Mouse (Mus musculus) gastrocnemius, adult 2 months (tissue): ENCODE data around the gene Mfsd12. TPM values are rescaled to one million over a fixed set of nuclear protein-coding genes. Genes with fewer than 3 reads are reported as not detected.

ENCODE experiments used
- DNase-seq: peaks from one replicate; pipeline ENCODE4 v3.0.0; 2022
- H3K27ac ChIP-seq: fragments of 200-600 bp; 2 replicates; pipeline ENCODE4 v1.8.1; 2022; ENCODE audit warnings: mild to moderate bottlenecking
- H3K4me3 ChIP-seq: fragments of 200-600 bp; 2 replicates; pipeline ENCODE4 v1.8.1; 2022; ENCODE audit warnings: mild to moderate bottlenecking, moderate library complexity
- CTCF ChIP-seq: fragments of 200-600 bp; IDR thresholded peaks from 2 replicates; pipeline ENCODE4 v1.8.1; 2022; ENCODE audit warnings: antibody characterized with exemption, mild to moderate bottlenecking, moderate library complexity
- intact Hi-C: fragments of 180-260 bp; cut with DNase I; formaldehyde crosslinking; loops from one replicate; pipeline ENCODE4 v1.15.1; 2025
- total RNA-seq, 2 experiments: library from RNA; stranded (reverse); gene quantifications; 2 replicates each; pipeline ENCODE4 v1.2.3; 2021

The Mfsd12 gene
- total RNA-seq, 2 experiments from 2014 or later, result 2.2 to 3.3 TPM

- Histone ChIP-seq H3K27ac (peak overlapping the region; percentile 75), H3K4me3 (peak overlapping the region; percentile 79)
- intact Hi-C loops, result loop anchor here (10.0 kb wide), 1 partner anchor 166 kb away; the partner anchor contains the start of gene Gna11
- no peak for TF ChIP-seq CTCF
- no peak for DNase-seq
Measured at GRCm38 (mm10) chr10:81379183-81379553, 21.9 kb downstream of the Mfsd12 start.

- no peak overlapping the region for H3K4me3 ChIP-seq
- TF ChIP-seq CTCF, result no peak
- no peak for DNase-seq
- H3K27ac ChIP-seq, result no peak overlapping the region
- intact Hi-C loops, result loop anchor here (10.0 kb wide), 1 partner anchor 165 kb away; the partner anchor contains the start of gene Gna11
Measured at GRCm38 (mm10) chr10:81379809-81380378, 22.6 kb downstream of the Mfsd12 start.

- Histone ChIP-seq H3K27ac (no peak overlapping the region), H3K4me3 (no peak overlapping the region)
- intact Hi-C loops, result no loop called here
- no peak for DNase-seq
- no peak for TF ChIP-seq CTCF
Measured at GRCm38 (mm10) chr10:81382039-81382438, 24.7 kb downstream of the Mfsd12 start.

- DNase-seq, result peak; percentile 99
- intact Hi-C loops, result no loop called here
- TF ChIP-seq CTCF, result no peak
Measured at GRCm38 (mm10) chr10:81383802-81384604, 26.7 kb downstream of the Mfsd12 start, which contains the start of the genes Dohh and Gm48551. Dohh (plus strand) TSS chr10:81384428. Gm48551 (plus strand) TSS chr10:81384466.

GRCm38 (mm10) chr10:81384605-81384982, 27.3 kb downstream of the Mfsd12 start:
- no peak for TF ChIP-seq CTCF
- intact Hi-C loops, result no loop called here
- no peak for DNase-seq
- Histone ChIP-seq H3K4me3 (peak overlapping the region; percentile 80), H3K27ac (peak overlapping the region; percentile 95)

More at GRCm38 (mm10) chr10:81383802-81384604, 26.7 kb downstream of the Mfsd12 start, which contains the start of the genes Dohh and Gm48551:
- peak within 1 kb of the TSS; percentile 95 for H3K27ac ChIP-seq
- peak within 1 kb of the TSS; percentile 80 for H3K4me3 ChIP-seq

GRCm38 (mm10) chr10:81385603-81386306, 28.5 kb downstream of the Mfsd12 start:
- no peak overlapping the region for H3K27ac ChIP-seq
- intact Hi-C loops, result no loop called here

GRCm38 (mm10) chr10:81387716-81388115, 30.4 kb downstream of the Mfsd12 start:
- no peak for TF ChIP-seq CTCF
- Histone ChIP-seq H3K4me3 (no peak overlapping the region), H3K27ac (no peak overlapping the region)
- intact Hi-C loops, result no loop called here
- no peak for DNase-seq

More at GRCm38 (mm10) chr10:81385603-81386306, 28.5 kb downstream of the Mfsd12 start:
- H3K4me3 ChIP-seq, result peak overlapping the region; percentile 80
- no peak for DNase-seq
- no peak for TF ChIP-seq CTCF

- H3K4me3 ChIP-seq, result no peak within 1 kb of the TSS
- peak within 1 kb of the TSS; percentile 40 for H3K27ac ChIP-seq
- TF ChIP-seq CTCF, result no peak
- DNase-seq, result no peak
- intact Hi-C loops, result no loop called here
Measured at GRCm38 (mm10) chr10:81388505-81389055, 31.3 kb downstream of the Mfsd12 start, which contains the start of gene Gm48552. Gm48552 (plus strand) TSS chr10:81389005.

- no peak for TF ChIP-seq CTCF
- no peak for DNase-seq
- Histone ChIP-seq H3K4me3 (no peak overlapping the region), H3K27ac (peak overlapping the region; percentile 40)
- intact Hi-C loops, result no loop called here
Measured at GRCm38 (mm10) chr10:81389373-81389772, 32.1 kb downstream of the Mfsd12 start.

- TF ChIP-seq CTCF, result peak; percentile 99
- peak; percentile 81 for DNase-seq
- intact Hi-C loops, result loop anchor here (1.0 kb wide), 1 partner anchor 60 kb away; no protein-coding TSS in a partner anchor
- H3K27ac ChIP-seq, result peak overlapping the region; percentile 40
- no peak overlapping the region for H3K4me3 ChIP-seq
Measured at GRCm38 (mm10) chr10:81389801-81390677, 32.7 kb downstream of the Mfsd12 start.

GRCm38 (mm10) chr10:81390678-81390965, 33.3 kb downstream of the Mfsd12 start:
- no peak overlapping the region for H3K4me3 ChIP-seq
- intact Hi-C loops, result loop anchor here (1.0 kb wide), 1 partner anchor 60 kb away; no protein-coding TSS in a partner anchor
- DNase-seq, result no peak
- no peak for TF ChIP-seq CTCF
- H3K27ac ChIP-seq, result peak overlapping the region; percentile 28; the same call in 1 of the 2 replicates

- TF ChIP-seq CTCF, result no peak
Measured at GRCm38 (mm10) chr10:81392270-81392669, 35.0 kb downstream of the Mfsd12 start.

More at GRCm38 (mm10) chr10:81392270-81392669, 35.0 kb downstream of the Mfsd12 start:
- H3K27ac ChIP-seq, result no peak overlapping the region
- H3K4me3 ChIP-seq, result no peak overlapping the region
- intact Hi-C loops, result no loop called here
- DNase-seq, result no peak
